Mouse (Mus musculus) hindbrain, embryonic 13.5 days (tissue): Measurements from ENCODE around the gene Wnt1. TPM values are rescaled to one million over a fixed set of nuclear protein-coding genes. Genes with fewer than 3 reads are reported as not detected.

Source experiments
- ATAC-seq: fragments of 200-750 bp; cut with Nextera tagmentation; 2 replicates; pipeline ENCODE4 v1.8.0; 2017; ENCODE audit warnings: moderate TSS enrichment; ENCODE audit not compliant: low FRiP score
- H3K27ac ChIP-seq: fragments of 300-500 bp; sonication (generic); 2 replicates; pipeline ENCODE4 v1.5.1; 2015; ENCODE audit warnings: inconsistent platforms, mild to moderate bottlenecking, moderate library complexity
- H3K27me3 ChIP-seq: fragments of 300-500 bp; sonication (generic); 2 replicates; pipeline ENCODE4 v1.6.1; 2015; ENCODE audit warnings: mild to moderate bottlenecking, inconsistent platforms
- H3K36me3 ChIP-seq: fragments of 300-500 bp; sonication (generic); 2 replicates; pipeline ENCODE4 v1.6.1; 2015; ENCODE audit warnings: mild to moderate bottlenecking, inconsistent platforms
- H3K4me1 ChIP-seq: fragments of 300-500 bp; sonication (generic); replicated peaks from 2 replicates; pipeline ENCODE4 v1.6.1; 2015; ENCODE audit warnings: inconsistent platforms
- H3K4me2 ChIP-seq: fragments of 300-500 bp; sonication (generic); 2 replicates; pipeline ENCODE4 v1.6.1; 2015; ENCODE audit warnings: inconsistent platforms, mild to moderate bottlenecking, moderate library complexity
- H3K4me3 ChIP-seq: fragments of 300-500 bp; sonication (generic); 2 replicates; pipeline ENCODE4 v1.5.1; 2015; ENCODE audit warnings: mild to moderate bottlenecking, inconsistent platforms
- H3K9ac ChIP-seq: fragments of 300-500 bp; sonication (generic); 2 replicates; pipeline ENCODE4 v1.6.1; 2015; ENCODE audit warnings: mild to moderate bottlenecking, inconsistent platforms
- H3K9me3 ChIP-seq: fragments of 300-500 bp; sonication (generic); 2 replicates; pipeline ENCODE4 v1.6.1; 2016; ENCODE audit warnings: inconsistent platforms
- WGBS: fragments of 180-500 bp; shearing (Covaris S2); methylation state at CpG from one replicate; pipeline ENCODE4 v1.1.7; 2015; 5-methylcytosine and 5-hydroxymethylcytosine counted together
- polyA plus RNA-seq: library from polyadenylated mRNA; unstranded; fragments of >200 nt; fragmentation: Nextera tagmentation; extraction: Ambion mirVana; gene quantifications from 2 replicates; pipeline ENCODE4 v1.2.1, GENCODE M21; 2015

Gene Wnt1
- polyA plus RNA-seq, 1 experiment from 2014 or later: 4.6 TPM

- H3K27ac ChIP-seq: peak overlapping the region; percentile 23; the same call in 1 of the 2 replicates
- peaks cover 98% of the 10 kb centered on the region for H3K27me3 ChIP-seq
- peak overlapping the region; percentile 20 for H3K4me2 ChIP-seq
- H3K36me3 ChIP-seq: no peaks in the 10 kb centered on the region
- H3K4me3 ChIP-seq: no peak overlapping the region
- 2% methylated on average over 28 of the region's 28 CpGs for WGBS
- peaks cover 31% of the 10 kb centered on the region for H3K4me1 ChIP-seq
- peak; percentile 90 for ATAC-seq
- no peaks in the 10 kb centered on the region for H3K9me3 ChIP-seq
- 0 out of 2 replicates have a peak overlapping the region, but pooled peaks have one; percentile 19 for H3K9ac ChIP-seq
These were observed 8.3 kb downstream of the Wnt1 start for GRCm38 (mm10) chr15:98797835-98798492.

GRCm38 (mm10) chr15:98798903-98799302 lies 9.2 kb downstream of the Wnt1 start:
- no peak for ATAC-seq
- Histone ChIP-seq H3K27me3 (peaks cover 98% of the 10 kb centered on the region), H3K9me3 (no peaks in the 10 kb centered on the region), H3K36me3 (no peaks in the 10 kb centered on the region), H3K4me1 (peaks cover 26% of the 10 kb centered on the region), H3K9ac (no peak overlapping the region), H3K27ac (no peak overlapping the region), H3K4me2 (no peak overlapping the region), H3K4me3 (no peak overlapping the region)
- 46% methylated on average over 3 of the region's 3 CpGs for WGBS

- Histone ChIP-seq H3K4me3 (no peak overlapping the region), H3K27ac (no peak overlapping the region), H3K4me2 (no peak overlapping the region), H3K36me3 (no peaks in the 10 kb centered on the region), H3K9me3 (no peaks in the 10 kb centered on the region), H3K9ac (no peak overlapping the region), H3K27me3 (peaks cover 97% of the 10 kb centered on the region), H3K4me1 (peaks cover 30% of the 10 kb centered on the region)
- ATAC-seq: no peak
- 10% methylated on average over 12 of the region's 12 CpGs for WGBS
These were observed 9.7 kb downstream of the Wnt1 start for GRCm38 (mm10) chr15:98799396-98799795.

DNA sequence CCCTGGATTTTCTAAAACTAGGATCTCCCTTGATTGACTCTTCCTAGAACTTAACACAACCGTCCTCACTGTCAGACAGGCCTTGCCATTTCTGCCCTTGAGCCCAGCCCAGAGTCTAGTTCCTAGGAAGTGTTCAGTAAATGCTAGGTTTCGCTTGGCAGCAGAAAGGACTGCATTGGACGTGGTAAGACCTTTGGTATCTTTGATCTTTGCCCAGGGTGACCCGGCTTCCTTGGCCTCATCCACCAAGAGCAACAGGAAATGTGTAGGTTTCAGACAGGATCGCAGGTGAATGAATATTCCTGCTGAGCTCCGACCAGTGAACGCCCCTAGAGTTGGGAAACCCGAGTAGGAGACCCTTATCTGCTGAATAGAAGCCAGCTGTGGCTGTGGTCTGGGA lies 13.3 kb downstream of the Wnt1 start:
- Histone ChIP-seq H3K36me3 (no peaks in the 10 kb centered on the region), H3K4me1 (peaks cover 48% of the 10 kb centered on the region), H3K9ac (no peak overlapping the region), H3K27me3 (peaks cover 99% of the 10 kb centered on the region), H3K4me2 (no peak overlapping the region), H3K27ac (no peak overlapping the region), H3K4me3 (no peak overlapping the region; the same call in 1 of the 2 replicates), H3K9me3 (no peaks in the 10 kb centered on the region)
- no peak for ATAC-seq
- 4% methylated on average over 8 of the region's 8 CpGs for WGBS

GRCm38 (mm10) chr15:98804054-98804453 lies 14.4 kb downstream of the Wnt1 start:
- no peak overlapping the region for H3K9ac ChIP-seq
- peaks cover 99% of the 10 kb centered on the region for H3K27me3 ChIP-seq
- ATAC-seq: 0 out of 2 replicates have a peak, but pooled peaks have one; percentile 26
- H3K27ac ChIP-seq: no peak overlapping the region
- peak overlapping the region; percentile 36; the same call in 1 of the 2 replicates for H3K4me2 ChIP-seq
- H3K4me3 ChIP-seq: peak overlapping the region; percentile 12; the same call in 1 of the 2 replicates
- H3K4me1 ChIP-seq: peaks cover 50% of the 10 kb centered on the region
- H3K36me3 ChIP-seq: no peaks in the 10 kb centered on the region
- 0% methylated on average over 32 of the region's 32 CpGs for whole genome bisulfite sequencing
- H3K9me3 ChIP-seq: no peaks in the 10 kb centered on the region

GRCm38 (mm10) chr15:98805324-98806040 lies 15.8 kb downstream of the Wnt1 start:
- no peaks in the 10 kb centered on the region for H3K9me3 ChIP-seq

GRCm38 (mm10) chr15:98806071-98806808 lies 16.6 kb downstream of the Wnt1 start:
- WGBS: 6% methylated on average over 30 of the region's 30 CpGs
- Histone ChIP-seq H3K36me3 (0 out of 2 replicates have a peak, but pooled peaks cover 3% of the 10 kb centered on the region), H3K27ac (peak overlapping the region; percentile 30; the same call in 1 of the 2 replicates), H3K27me3 (peaks cover 99% of the 10 kb centered on the region), H3K4me3 (peak overlapping the region; percentile 48), H3K9me3 (no peaks in the 10 kb centered on the region), H3K9ac (peak overlapping the region; percentile 76; the same call in 1 of the 2 replicates), H3K4me1 (peaks cover 54% of the 10 kb centered on the region), H3K4me2 (peak overlapping the region; percentile 77)
- no peak for ATAC-seq

More at GRCm38 (mm10) chr15:98805324-98806040, 15.8 kb downstream of the Wnt1 start:
- H3K27me3 ChIP-seq: peaks cover 99% of the 10 kb centered on the region
- H3K27ac ChIP-seq: no peak overlapping the region
- under 1% methylated on average over 56 of the region's 64 CpGs for WGBS
- peak overlapping the region; percentile 48 for H3K4me3 ChIP-seq
- H3K4me2 ChIP-seq: peak overlapping the region; percentile 77
- 0 out of 2 replicates have a peak, but pooled peaks have one; percentile 33 for ATAC-seq
- no peaks in the 10 kb centered on the region for H3K36me3 ChIP-seq
- peaks cover 54% of the 10 kb centered on the region for H3K4me1 ChIP-seq
- peak overlapping the region; percentile 76 for H3K9ac ChIP-seq

DNA sequence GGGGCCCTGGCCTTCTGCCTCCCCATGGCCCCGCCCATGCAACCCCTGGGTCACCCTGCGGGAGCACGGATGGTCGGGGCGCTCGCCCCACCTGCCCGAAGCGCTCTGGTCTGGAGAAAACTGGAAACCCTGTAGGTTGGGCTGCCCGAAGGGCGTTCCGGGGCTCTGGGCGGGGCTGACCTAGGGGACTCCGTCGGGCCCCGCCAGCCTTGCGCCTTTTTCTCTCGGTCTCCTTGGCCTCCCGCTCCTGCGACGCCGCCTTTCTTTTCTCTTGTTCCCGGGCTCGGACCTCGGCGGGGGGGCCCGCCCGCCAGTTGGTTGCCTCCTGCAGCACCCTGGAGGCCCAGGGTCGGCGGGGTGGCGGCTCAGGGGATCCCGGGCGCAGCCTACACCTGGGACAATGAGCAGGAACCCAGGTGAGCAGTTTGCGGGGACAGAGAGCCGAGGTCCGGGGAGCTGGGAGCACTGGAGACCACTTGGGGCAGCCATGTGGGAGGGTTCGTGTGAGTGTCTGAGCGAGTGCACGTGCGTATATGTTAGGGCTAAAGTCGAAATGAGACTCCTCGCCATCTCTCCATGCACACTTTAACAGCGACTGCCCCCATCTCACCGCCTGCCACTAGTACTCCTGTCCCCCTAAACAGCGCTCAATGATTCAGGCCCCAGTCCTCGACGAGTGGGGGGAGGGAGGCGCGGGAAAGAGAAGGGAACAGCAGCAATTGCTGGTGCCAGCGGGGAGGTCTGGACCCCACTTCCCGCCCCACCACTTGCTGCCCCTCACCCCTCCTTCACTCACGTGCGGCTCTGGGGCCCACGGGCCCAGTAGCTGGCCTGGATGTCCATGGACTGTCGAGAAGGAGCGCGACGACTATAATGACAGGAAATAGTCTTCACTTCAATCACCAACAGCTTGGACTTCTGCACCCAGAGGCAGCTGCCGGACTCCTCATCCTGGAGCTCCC lies 17.4 kb downstream of the Wnt1 start:
- peaks cover 54% of the 10 kb centered on the region for H3K4me1 ChIP-seq
- peak overlapping the region; percentile 48 for H3K4me3 ChIP-seq
- H3K4me2 ChIP-seq: peak overlapping the region; percentile 77
- H3K9ac ChIP-seq: peak overlapping the region; percentile 68; the same call in 1 of the 2 replicates
- WGBS: under 1% methylated on average over 56 of the region's 58 CpGs
- H3K36me3 ChIP-seq: peaks cover 9% of the 10 kb centered on the region; the same call in 1 of the 2 replicates
- no peaks in the 10 kb centered on the region for H3K9me3 ChIP-seq
- ATAC-seq: 0 out of 2 replicates have a peak, but pooled peaks have one; percentile 6
- peaks cover 90% of the 10 kb centered on the region for H3K27me3 ChIP-seq
- no peak overlapping the region for H3K27ac ChIP-seq

- peaks cover 18% of the 10 kb centered on the region for H3K36me3 ChIP-seq
- ATAC-seq: peak; percentile 47; the same call in 1 of the 2 replicates
- peak overlapping the region; percentile 48 for H3K4me3 ChIP-seq
- no peaks in the 10 kb centered on the region for H3K9me3 ChIP-seq
- no peak overlapping the region for H3K27ac ChIP-seq
- 2% methylated on average over 21 of the region's 34 CpGs for WGBS
- peak overlapping the region; percentile 68 for H3K9ac ChIP-seq
- H3K27me3 ChIP-seq: peaks cover 80% of the 10 kb centered on the region
- H3K4me1 ChIP-seq: peaks cover 54% of the 10 kb centered on the region
- peak overlapping the region; percentile 77 for H3K4me2 ChIP-seq
These were observed 18.4 kb downstream of the Wnt1 start for GRCm38 (mm10) chr15:98807895-98808650.

DNA sequence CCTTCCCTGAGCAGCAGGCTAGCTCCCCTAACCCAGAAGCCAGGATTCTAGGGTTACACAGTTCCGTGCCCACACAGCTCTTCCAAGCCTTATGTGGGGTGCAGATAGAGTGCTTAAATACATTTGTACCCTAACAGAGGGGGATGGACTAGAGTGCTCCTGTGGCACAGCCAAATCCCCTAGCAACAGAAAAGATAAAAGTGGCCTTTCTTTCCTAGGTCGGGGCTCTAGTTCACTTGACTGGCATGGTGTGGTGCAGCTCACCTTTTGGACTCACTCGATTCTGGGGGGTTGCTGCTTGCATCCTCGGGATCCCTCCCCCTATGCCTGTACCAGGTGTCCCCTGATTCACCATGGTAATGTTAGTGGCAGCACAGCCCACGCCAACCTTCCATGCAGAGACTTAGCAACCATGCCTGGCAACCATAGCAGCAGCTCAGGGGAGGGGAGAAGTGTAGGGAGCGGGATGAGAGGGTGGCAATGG lies 19.0 kb downstream of the Wnt1 start:
- Histone ChIP-seq H3K27me3 (peaks cover 74% of the 10 kb centered on the region), H3K27ac (no peak overlapping the region), H3K36me3 (peaks cover 24% of the 10 kb centered on the region), H3K4me2 (peak overlapping the region; percentile 77), H3K9me3 (no peaks in the 10 kb centered on the region), H3K9ac (peak overlapping the region; percentile 68), H3K4me1 (peaks cover 54% of the 10 kb centered on the region), H3K4me3 (peak overlapping the region; percentile 48)
- no peak for ATAC-seq
- 4% methylated on average over 6 of the region's 6 CpGs for WGBS
